Mouse (Mus musculus): ENCODE data around the gene St3gal4. TPM values are rescaled to one million over a fixed set of nuclear protein-coding genes. Genes with fewer than 3 reads are reported as not detected.

St3gal4 gene
- polyA plus RNA-seq, 1 experiment from 2014 or later, result 250 TPM

DNA sequence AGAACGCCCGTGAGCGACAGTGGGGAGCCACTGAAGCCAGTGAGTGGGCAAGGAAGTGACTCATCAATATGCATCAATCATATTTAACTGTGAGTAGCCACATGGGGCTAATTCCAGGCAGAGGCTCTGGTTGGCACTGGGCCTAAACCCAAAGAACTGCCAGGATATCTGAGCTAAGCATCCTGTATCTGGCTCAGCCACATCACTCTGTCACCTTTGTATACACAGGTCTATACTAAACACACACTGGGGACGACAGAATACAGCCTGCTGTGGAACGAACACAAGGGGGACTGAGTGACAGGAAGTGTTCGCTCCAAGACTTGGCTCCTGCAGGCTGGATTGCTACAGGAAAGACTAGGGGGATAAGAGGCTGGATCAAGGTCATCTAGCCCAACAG, 16.5 kb upstream of the St3gal4 start:
- 0 out of 2 replicates have a peak, but pooled peaks cover 6% of the 10 kb centered on the region for H3K36me3 ChIP-seq (ENCODE audit: control insufficient read depth, insufficient read depth, low read length)
- ATAC-seq, result no peak
- H3K4me3 ChIP-seq (ENCODE audit: low read length), result no peak overlapping the region
- no peak overlapping the region for H3K4me2 ChIP-seq (ENCODE audit: low read depth, low read length)
- WGBS, result 56% methylated on average over 6 of the region's 6 CpGs
- no peak overlapping the region for H3K9ac ChIP-seq (ENCODE audit: low read depth, low read length)
- H3K27me3 ChIP-seq (replicated peaks; ENCODE audit: control insufficient read depth, insufficient read depth, low read length), result no peaks in the 10 kb centered on the region
- no peaks in the 10 kb centered on the region for H3K9me3 ChIP-seq (ENCODE audit: control insufficient read depth, low read length)
- no peak overlapping the region for H3K27ac ChIP-seq (ENCODE audit: low read length)
- H3K4me1 ChIP-seq (ENCODE audit: control insufficient read depth, insufficient read depth, low read length), result peaks cover 5% of the 10 kb centered on the region; the same call in 1 of the 2 replicates

DNA sequence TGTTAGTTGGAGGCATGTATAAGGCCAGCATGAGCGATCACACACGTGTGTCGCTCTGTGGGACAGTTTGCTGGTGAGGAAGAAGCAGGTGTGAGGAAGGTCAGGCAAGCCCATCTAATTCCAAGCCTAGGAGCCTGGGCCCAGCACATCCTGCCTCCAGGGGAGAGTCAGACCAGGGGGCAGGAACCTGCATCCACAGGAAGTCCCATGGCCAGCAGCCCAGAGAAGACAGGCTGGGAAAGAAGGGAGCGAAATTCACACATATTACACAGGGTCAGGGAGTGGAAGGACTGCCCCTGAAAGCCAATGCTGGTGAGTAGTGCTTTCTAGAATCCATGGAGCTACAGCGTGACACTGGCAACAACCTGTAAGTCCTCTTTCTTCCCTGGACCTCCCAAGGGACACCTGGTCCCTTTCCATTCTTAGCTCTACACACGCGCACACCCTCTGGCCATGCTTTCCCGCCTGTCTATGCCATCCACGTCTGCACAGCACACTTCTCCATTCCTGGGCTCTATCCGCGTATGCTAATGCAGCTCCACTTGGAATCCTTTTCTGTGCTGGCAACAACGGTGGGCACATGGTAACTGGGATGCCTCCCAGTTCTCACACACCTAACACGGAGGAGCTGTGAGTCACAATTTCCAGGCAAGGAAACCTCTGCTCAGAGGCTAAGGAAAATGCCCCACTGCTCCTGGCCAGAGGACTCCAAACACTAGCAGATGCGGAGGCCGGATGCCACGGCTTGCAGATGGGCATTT, 12.7 kb upstream of the St3gal4 start:
- ATAC-seq, result no peak
- Histone ChIP-seq H3K4me1 (ENCODE audit: control insufficient read depth, insufficient read depth, low read length) (peaks cover 9% of the 10 kb centered on the region; the same call in 1 of the 2 replicates), H3K9ac (ENCODE audit: low read depth, low read length) (no peak overlapping the region), H3K9me3 (ENCODE audit: control insufficient read depth, low read length) (no peaks in the 10 kb centered on the region), H3K27ac (ENCODE audit: low read length) (no peak overlapping the region), H3K4me2 (ENCODE audit: low read depth, low read length) (no peak overlapping the region), H3K36me3 (ENCODE audit: control insufficient read depth, insufficient read depth, low read length) (0 out of 2 replicates have a peak, but pooled peaks cover 6% of the 10 kb centered on the region), H3K27me3 (replicated peaks; ENCODE audit: control insufficient read depth, insufficient read depth, low read length) (no peaks in the 10 kb centered on the region), H3K4me3 (ENCODE audit: low read length) (no peak overlapping the region)
- 87% methylated on average over 16 of the region's 16 CpGs for WGBS

- Histone ChIP-seq H3K4me1 (ENCODE audit: control insufficient read depth, insufficient read depth, low read length) (peaks cover 14% of the 10 kb centered on the region), H3K4me3 (ENCODE audit: low read length) (no peak overlapping the region), H3K36me3 (ENCODE audit: control insufficient read depth, insufficient read depth, low read length) (no peaks in the 10 kb centered on the region), H3K4me2 (ENCODE audit: low read depth, low read length) (no peak overlapping the region), H3K27me3 (replicated peaks; ENCODE audit: control insufficient read depth, insufficient read depth, low read length) (no peaks in the 10 kb centered on the region), H3K9me3 (ENCODE audit: control insufficient read depth, low read length) (no peaks in the 10 kb centered on the region), H3K9ac (ENCODE audit: low read depth, low read length) (no peak overlapping the region), H3K27ac (ENCODE audit: low read length) (peak overlapping the region; percentile 24; the same call in 1 of the 2 replicates)
- peak; percentile 50 for ATAC-seq
- WGBS, result 77% methylated on average over 9 of the region's 9 CpGs
Observed at GRCm38 (mm10) chr9:35128995-35129418, 9.9 kb upstream of the St3gal4 start.

DNA sequence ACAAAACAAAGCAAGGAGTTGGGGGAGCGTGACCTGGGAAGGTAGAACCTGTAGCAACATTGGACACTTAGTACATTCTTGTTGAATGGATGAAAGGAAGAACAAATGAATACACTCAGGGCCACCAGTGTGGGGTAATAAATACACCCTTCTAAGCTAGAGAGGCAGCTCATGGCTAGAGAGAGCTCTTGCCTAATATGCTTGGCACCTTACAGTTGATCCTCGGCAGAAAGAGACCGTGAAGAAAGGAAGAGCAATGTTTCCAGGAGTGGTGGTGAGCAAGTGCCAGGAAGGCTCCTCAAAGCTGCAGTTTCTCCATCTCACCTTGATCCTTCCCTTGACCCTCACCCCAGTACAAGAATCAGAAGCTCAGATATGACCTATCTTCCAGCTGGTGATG, 9.5 kb upstream of the St3gal4 start:
- H3K4me1 ChIP-seq (ENCODE audit: control insufficient read depth, insufficient read depth, low read length), result peaks cover 14% of the 10 kb centered on the region
- ATAC-seq, result no peak
- no peaks in the 10 kb centered on the region for H3K27me3 ChIP-seq (replicated peaks; ENCODE audit: control insufficient read depth, insufficient read depth, low read length)
- H3K9me3 ChIP-seq (ENCODE audit: control insufficient read depth, low read length), result no peaks in the 10 kb centered on the region
- no peak overlapping the region for H3K4me3 ChIP-seq (ENCODE audit: low read length)
- peak overlapping the region; percentile 24; the same call in 1 of the 2 replicates for H3K27ac ChIP-seq (ENCODE audit: low read length)
- 91% methylated on average over 3 of the region's 3 CpGs for WGBS
- no peaks in the 10 kb centered on the region for H3K36me3 ChIP-seq (ENCODE audit: control insufficient read depth, insufficient read depth, low read length)
- no peak overlapping the region for H3K4me2 ChIP-seq (ENCODE audit: low read depth, low read length)
- no peak overlapping the region for H3K9ac ChIP-seq (ENCODE audit: low read depth, low read length)

GRCm38 (mm10) chr9:35127561-35127960, 8.5 kb upstream of the St3gal4 start:
- WGBS, result 88% methylated on average over 5 of the region's 5 CpGs
- Histone ChIP-seq H3K4me3 (ENCODE audit: low read length) (no peak overlapping the region), H3K9me3 (ENCODE audit: control insufficient read depth, low read length) (no peaks in the 10 kb centered on the region), H3K4me1 (ENCODE audit: control insufficient read depth, insufficient read depth, low read length) (peaks cover 14% of the 10 kb centered on the region), H3K4me2 (ENCODE audit: low read depth, low read length) (no peak overlapping the region), H3K9ac (ENCODE audit: low read depth, low read length) (no peak overlapping the region), H3K27ac (ENCODE audit: low read length) (no peak overlapping the region), H3K36me3 (ENCODE audit: control insufficient read depth, insufficient read depth, low read length) (no peaks in the 10 kb centered on the region), H3K27me3 (replicated peaks; ENCODE audit: control insufficient read depth, insufficient read depth, low read length) (no peaks in the 10 kb centered on the region)
- 0 out of 2 replicates have a peak, but pooled peaks have one; percentile 3 for ATAC-seq

- H3K27me3 ChIP-seq (replicated peaks; ENCODE audit: control insufficient read depth, insufficient read depth, low read length), result no peaks in the 10 kb centered on the region
- no peak overlapping the region for H3K4me2 ChIP-seq (ENCODE audit: low read depth, low read length)
- peak overlapping the region; percentile 29; the same call in 1 of the 2 replicates for H3K27ac ChIP-seq (ENCODE audit: low read length)
- H3K9ac ChIP-seq (ENCODE audit: low read depth, low read length), result no peak overlapping the region
- ATAC-seq, result no peak
- H3K4me3 ChIP-seq (ENCODE audit: low read length), result no peak overlapping the region
- no peaks in the 10 kb centered on the region for H3K9me3 ChIP-seq (ENCODE audit: control insufficient read depth, low read length)
- WGBS, result 72% methylated on average over 6 of the region's 6 CpGs
- H3K4me1 ChIP-seq (ENCODE audit: control insufficient read depth, insufficient read depth, low read length), result peaks cover 14% of the 10 kb centered on the region
- H3K36me3 ChIP-seq (ENCODE audit: control insufficient read depth, insufficient read depth, low read length), result no peaks in the 10 kb centered on the region
Observed at GRCm38 (mm10) chr9:35127147-35127546, 8.1 kb upstream of the St3gal4 start.

GRCm38 (mm10) chr9:35124678-35124955, 5.5 kb upstream of the St3gal4 start:
- Histone ChIP-seq H3K36me3 (ENCODE audit: control insufficient read depth, insufficient read depth, low read length) (0 out of 2 replicates have a peak, but pooled peaks cover 2% of the 10 kb centered on the region), H3K27ac (ENCODE audit: low read length) (no peak overlapping the region), H3K4me1 (ENCODE audit: control insufficient read depth, insufficient read depth, low read length) (peaks cover 5% of the 10 kb centered on the region), H3K9me3 (ENCODE audit: control insufficient read depth, low read length) (no peaks in the 10 kb centered on the region), H3K27me3 (replicated peaks; ENCODE audit: control insufficient read depth, insufficient read depth, low read length) (no peaks in the 10 kb centered on the region), H3K4me3 (ENCODE audit: low read length) (no peak overlapping the region), H3K9ac (ENCODE audit: low read depth, low read length) (no peak overlapping the region), H3K4me2 (ENCODE audit: low read depth, low read length) (no peak overlapping the region)
- ATAC-seq, result no peak
- WGBS, result 83% methylated on average over 8 of the region's 8 CpGs

- H3K9me3 ChIP-seq (ENCODE audit: control insufficient read depth, low read length), result no peaks in the 10 kb centered on the region
- ATAC-seq, result no peak
- H3K27ac ChIP-seq (ENCODE audit: low read length), result no peak overlapping the region
- H3K36me3 ChIP-seq (ENCODE audit: control insufficient read depth, insufficient read depth, low read length), result 0 out of 2 replicates have a peak, but pooled peaks cover 2% of the 10 kb centered on the region
- no peaks in the 10 kb centered on the region for H3K27me3 ChIP-seq (replicated peaks; ENCODE audit: control insufficient read depth, insufficient read depth, low read length)
- WGBS, result 83% methylated on average over 11 of the region's 11 CpGs
- no peak overlapping the region for H3K9ac ChIP-seq (ENCODE audit: low read depth, low read length)
- H3K4me2 ChIP-seq (ENCODE audit: low read depth, low read length), result no peak overlapping the region
- H3K4me1 ChIP-seq (ENCODE audit: control insufficient read depth, insufficient read depth, low read length), result peaks cover 5% of the 10 kb centered on the region
- no peak overlapping the region for H3K4me3 ChIP-seq (ENCODE audit: low read length)
Observed at GRCm38 (mm10) chr9:35123804-35124677, 5.0 kb upstream of the St3gal4 start.

- Histone ChIP-seq H3K27me3 (replicated peaks; ENCODE audit: control insufficient read depth, insufficient read depth, low read length) (no peaks in the 10 kb centered on the region), H3K4me2 (ENCODE audit: low read depth, low read length) (no peak overlapping the region), H3K36me3 (ENCODE audit: control insufficient read depth, insufficient read depth, low read length) (0 out of 2 replicates have a peak, but pooled peaks cover 2% of the 10 kb centered on the region), H3K27ac (ENCODE audit: low read length) (no peak overlapping the region), H3K9me3 (ENCODE audit: control insufficient read depth, low read length) (no peaks in the 10 kb centered on the region), H3K4me1 (ENCODE audit: control insufficient read depth, insufficient read depth, low read length) (peaks cover 5% of the 10 kb centered on the region), H3K9ac (ENCODE audit: low read depth, low read length) (no peak overlapping the region), H3K4me3 (ENCODE audit: low read length) (no peak overlapping the region)
- 79% methylated on average over 2 of the region's 2 CpGs for WGBS
- ATAC-seq, result peak; percentile 27; the same call in 1 of the 2 replicates
Observed at GRCm38 (mm10) chr9:35123456-35123803, 4.4 kb upstream of the St3gal4 start.
